In genomic region chr4:46195781-46196487, GRCm38 (mm10) we compare ENCODE assay signal across 8 mouse cellular contexts. TPM values are rescaled to one million over a fixed set of nuclear protein-coding genes. Genes with fewer than 3 reads are reported as not detected.
DNase-seq lines count a peak whose midpoint lies in the region; ATAC-seq and TF ChIP-seq lines count a peak whose summit lies in the region.

Xpa (minus strand) TSS chr4:46196311.

- DNase-seq in CD8-positive naive resting alpha-beta T cell, adult 2 months (ENCODE audit: low read depth in 2 of 2, low spot score in 2 of 2) = peak; percentile 88 to 90
- peak; percentile 97 for DNase-seq in c-Kit-positive CD71-negative TER-119-negative erythroid progenitor cells, embryonic 14.5 days (ENCODE audit: low read depth)
- DNase-seq in forebrain, embryonic 10.5 days (ENCODE audit: extremely low spot score, low spot score) = peak; percentile 96
- peak; percentile 97 for DNase-seq in kidney, postnatal 25 days
- peak; percentile 95 to 97 (median 95) for DNase-seq in liver, embryonic 14.5 days (ENCODE audit: low read depth in 3 of 3, low spot score in 3 of 3)
- peak; percentile 94 for DNase-seq in neural tube, embryonic 11.5 days (ENCODE audit: low spot score)
- peak; percentile 92 for DNase-seq in stomach, postnatal 0 days (ENCODE audit: low spot score)

- TF ChIP-seq CTCF in liver, embryonic 14.5 days (IDR thresholded peaks at IDR 0.05; ENCODE audit: low read depth) = no peak
- TF ChIP-seq CTCF in stomach, postnatal 0 days (IDR thresholded peaks at IDR 0.05; ENCODE audit: low read depth) = no peak

- peak within 1 kb of the TSS; percentile 92 for H3K27ac ChIP-seq in forebrain, embryonic 10.5 days
- peak within 1 kb of the TSS; percentile 84 for H3K27ac ChIP-seq in heart, embryonic 15.5 days
- peak within 1 kb of the TSS; percentile 78 for H3K27ac ChIP-seq in liver, embryonic 14.5 days
- H3K27ac ChIP-seq in neural tube, embryonic 11.5 days (ENCODE audit: low read depth, low read length) = peak within 1 kb of the TSS; percentile 86
- peak within 1 kb of the TSS; percentile 86 for H3K27ac ChIP-seq in stomach, postnatal 0 days (replicated peaks)

- no peak for TF ChIP-seq EP300 in liver, embryonic 14.5 days (IDR thresholded peaks at IDR 0.05; ENCODE audit: low read depth)
- no peak for TF ChIP-seq EP300 in stomach, postnatal 0 days (optimal IDR thresholded peaks at IDR 0.05)

- H3K9me3 ChIP-seq in forebrain, embryonic 10.5 days = no peaks in the 10 kb centered on the region
- no peaks in the 10 kb centered on the region for H3K9me3 ChIP-seq in heart, embryonic 15.5 days (replicated peaks)
- no peaks in the 10 kb centered on the region for H3K9me3 ChIP-seq in liver, embryonic 14.5 days (ENCODE audit: control insufficient read depth, low read length)
- no peaks in the 10 kb centered on the region for H3K9me3 ChIP-seq in neural tube, embryonic 11.5 days (ENCODE audit: control insufficient read depth, low read length)
- H3K9me3 ChIP-seq in stomach, postnatal 0 days (ENCODE audit: control insufficient read depth, low read length) = no peaks in the 10 kb centered on the region

- WGBS in forebrain, embryonic 10.5 days = under 1% methylated on average over 62 of the region's 70 CpGs
- WGBS in heart, embryonic 15.5 days = under 1% methylated on average over 70 of the region's 70 CpGs
- under 1% methylated on average over 69 of the region's 70 CpGs for WGBS in liver, embryonic 14.5 days (ENCODE audit: insufficient replicate concordance)
- WGBS in neural tube, embryonic 11.5 days = 0% methylated on average over 49 of the region's 70 CpGs
- WGBS in stomach, postnatal 0 days = under 1% methylated on average over 53 of the region's 70 CpGs

- ATAC-seq in heart, embryonic 15.5 days (replicated peaks; ENCODE audit: insufficient number of reproducible peaks, insufficient read depth, low FRiP score, low read depth) = peak; percentile 96
- ATAC-seq in liver, embryonic 14.5 days (ENCODE audit: insufficient read depth) = peak; percentile 97
- peak; percentile 92 for ATAC-seq in neural tube, embryonic 11.5 days (ENCODE audit: insufficient read depth, low FRiP score, low TSS enrichment)
- ATAC-seq in stomach, postnatal 0 days (ENCODE audit: low FRiP score, low TSS enrichment) = peak; percentile 92

- H3K4me3 ChIP-seq in forebrain, embryonic 10.5 days = peak within 1 kb of the TSS; percentile 85
- peak within 1 kb of the TSS; percentile 94 for H3K4me3 ChIP-seq in heart, embryonic 15.5 days
- H3K4me3 ChIP-seq in liver, embryonic 14.5 days (ENCODE audit: insufficient read depth in 1 of 2, low read depth in 2 of 2, low read length in 2 of 2) = peak within 1 kb of the TSS; percentile 67 to 83
- peak within 1 kb of the TSS; percentile 89 for H3K4me3 ChIP-seq in neural tube, embryonic 11.5 days (ENCODE audit: low read depth, low read length)
- peak within 1 kb of the TSS; percentile 85 for H3K4me3 ChIP-seq in stomach, postnatal 0 days (ENCODE audit: low read depth, low read length)

- H3K9ac ChIP-seq in heart, embryonic 15.5 days = peak within 1 kb of the TSS; percentile 94
- peak within 1 kb of the TSS; percentile 62 for H3K9ac ChIP-seq in liver, embryonic 14.5 days (replicated peaks)
- H3K9ac ChIP-seq in neural tube, embryonic 11.5 days (ENCODE audit: low read length) = peak within 1 kb of the TSS; percentile 90
- H3K9ac ChIP-seq in stomach, postnatal 0 days (ENCODE audit: low read length) = peak within 1 kb of the TSS; percentile 85

- peaks cover 16% of the 10 kb centered on the region; the same call in 1 of the 2 replicates for H3K27me3 ChIP-seq in forebrain, embryonic 10.5 days (ENCODE audit: poor library complexity, severe bottlenecking)
- peaks cover 15% of the 10 kb centered on the region for H3K27me3 ChIP-seq in heart, embryonic 15.5 days
- H3K27me3 ChIP-seq in liver, embryonic 14.5 days (ENCODE audit: control insufficient read depth, insufficient read depth, low read length) = no peaks in the 10 kb centered on the region
- no peaks in the 10 kb centered on the region for H3K27me3 ChIP-seq in neural tube, embryonic 11.5 days (ENCODE audit: control insufficient read depth, insufficient read depth, low read length)
- H3K27me3 ChIP-seq in stomach, postnatal 0 days (ENCODE audit: control insufficient read depth, insufficient read depth, low read length) = no peaks in the 10 kb centered on the region

- peaks cover 8% of the 10 kb centered on the region for H3K36me3 ChIP-seq in forebrain, embryonic 10.5 days (replicated peaks)
- 0 out of 2 replicates have a peak, but pooled peaks cover 5% of the 10 kb centered on the region for H3K36me3 ChIP-seq in heart, embryonic 15.5 days
- no peaks in the 10 kb centered on the region for H3K36me3 ChIP-seq in liver, embryonic 14.5 days (replicated peaks; ENCODE audit: control insufficient read depth, insufficient read depth, low read depth)
- H3K36me3 ChIP-seq in neural tube, embryonic 11.5 days (ENCODE audit: control insufficient read depth, insufficient read depth, low read length) = no peaks in the 10 kb centered on the region
- peaks cover 2% of the 10 kb centered on the region; the same call in 1 of the 2 replicates for H3K36me3 ChIP-seq in stomach, postnatal 0 days (ENCODE audit: control insufficient read depth, insufficient read depth, low read length)

- H3K4me2 ChIP-seq in heart, embryonic 15.5 days = peak within 1 kb of the TSS; percentile 76
- peak within 1 kb of the TSS; percentile 91 for H3K4me2 ChIP-seq in liver, embryonic 14.5 days (ENCODE audit: low read depth)
- peak within 1 kb of the TSS; percentile 62 for H3K4me2 ChIP-seq in neural tube, embryonic 11.5 days (ENCODE audit: low read depth)
- peak within 1 kb of the TSS; percentile 86 for H3K4me2 ChIP-seq in stomach, postnatal 0 days (replicated peaks; ENCODE audit: low read depth)

- peaks cover 30% of the 10 kb centered on the region for H3K4me1 ChIP-seq in forebrain, embryonic 10.5 days
- peaks cover 14% of the 10 kb centered on the region for H3K4me1 ChIP-seq in heart, embryonic 15.5 days (replicated peaks)
- peaks cover 0 to 7% of the 10 kb centered on the region in 2 experiments; a peak in 3 of 4 replicates for H3K4me1 ChIP-seq in liver, embryonic 14.5 days (replicated peaks; ENCODE audit: control insufficient read depth in 2 of 2, insufficient read depth in 2 of 2, low read length in 1 of 2)
- peaks cover 3% of the 10 kb centered on the region; the same call in 1 of the 2 replicates for H3K4me1 ChIP-seq in neural tube, embryonic 11.5 days (ENCODE audit: control insufficient read depth, insufficient read depth, low read length)
- no peaks in the 10 kb centered on the region for H3K4me1 ChIP-seq in stomach, postnatal 0 days (replicated peaks; ENCODE audit: control insufficient read depth, insufficient read depth)

RNA-seq across cellular contexts. Expression of gene Xpa, which starts in this region (rescaled TPM):
- 19.8 and 21.1 TPM in 2 replicates for polyA plus RNA-seq in forebrain, embryonic 10.5 days (2016; fragmentation: Nextera tagmentation; extraction: Ambion mirVana)
- polyA plus RNA-seq in heart, embryonic 15.5 days (2015; fragmentation: Nextera tagmentation; extraction: Ambion mirVana) = 13.9 and 15.5 TPM in 2 replicates
- polyA plus RNA-seq in liver, embryonic 14.5 days (2012; rRNA removed) = 3.1 and 8.2 TPM in 2 replicates
- 8.7 and 8.8 TPM in 2 replicates for polyA plus RNA-seq in liver, embryonic 14.5 days (2014; fragmentation: Nextera tagmentation; extraction: Ambion mirVana)
- 24.9 and 28.4 TPM in 2 replicates for polyA plus RNA-seq in neural tube, embryonic 11.5 days (2014; fragmentation: Nextera tagmentation; extraction: Ambion mirVana)
- polyA plus RNA-seq in stomach, postnatal 0 days (2015; fragmentation: Nextera tagmentation; extraction: Ambion mirVana) = 24.5 and 25.2 TPM in 2 replicates

Comparison
In these comparisons a context has a peak if more than half of its experiments do, and no peak if none do; other contexts are left out.
1. Peak in every context shown above with its lines: DNase-seq, ATAC-seq, H3K4me3 ChIP-seq and H3K27ac ChIP-seq.